Mouse (Mus musculus) kidney, adult 9 months (tissue): Measurements from ENCODE around the gene Epb41l3.
"Not testable (repeated sequence)": the region's sequence is repeated elsewhere in the genome, so short reads cannot be mapped to it uniquely, and the experiment has no call there.

Source experiments
- DNase-seq: peaks from one replicate; pipeline ENCODE4 v3.0.0; 2022

Gene Epb41l3

DNA sequence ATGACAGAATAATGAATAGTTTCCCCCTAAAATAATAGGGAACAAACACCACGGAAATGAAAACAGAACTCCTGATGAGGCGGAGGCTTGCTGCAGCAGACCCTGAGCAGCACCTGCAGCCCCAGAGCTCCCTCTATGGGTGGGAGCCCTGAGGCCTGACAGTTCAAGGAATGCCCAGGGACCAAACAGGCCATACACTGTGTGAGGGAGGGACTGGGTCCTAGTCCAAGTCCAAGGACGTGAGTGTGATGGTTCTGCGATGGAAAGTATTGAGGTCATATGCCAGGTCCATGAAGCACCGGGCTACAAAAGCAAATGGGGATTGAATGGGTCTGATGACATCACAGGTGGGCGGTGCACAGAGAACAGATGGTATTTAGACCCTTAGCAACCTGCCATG, 33.7 kb downstream of the Epb41l3 start:
- no peak for DNase-seq

DNA sequence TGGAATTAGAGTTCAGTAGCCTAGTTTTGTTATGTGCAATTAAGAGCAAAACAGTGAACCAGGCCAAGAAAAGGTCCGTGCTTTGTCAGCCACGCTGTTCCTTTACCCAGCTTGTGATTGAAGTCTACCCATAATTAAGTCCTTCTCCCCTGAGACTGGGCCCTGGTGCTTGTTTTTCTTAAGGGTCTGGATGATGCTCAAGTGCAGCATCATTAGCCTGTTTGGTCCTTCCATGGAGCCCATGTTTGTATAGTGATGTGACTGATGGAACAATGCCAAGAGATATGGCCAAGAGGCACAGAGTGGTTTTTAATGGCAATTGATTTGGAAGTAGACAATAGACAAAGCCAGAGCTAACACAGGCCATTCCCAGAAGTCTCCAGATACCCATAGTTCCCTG, 36.7 kb downstream of the Epb41l3 start:
- DNase-seq: no peak

DNA sequence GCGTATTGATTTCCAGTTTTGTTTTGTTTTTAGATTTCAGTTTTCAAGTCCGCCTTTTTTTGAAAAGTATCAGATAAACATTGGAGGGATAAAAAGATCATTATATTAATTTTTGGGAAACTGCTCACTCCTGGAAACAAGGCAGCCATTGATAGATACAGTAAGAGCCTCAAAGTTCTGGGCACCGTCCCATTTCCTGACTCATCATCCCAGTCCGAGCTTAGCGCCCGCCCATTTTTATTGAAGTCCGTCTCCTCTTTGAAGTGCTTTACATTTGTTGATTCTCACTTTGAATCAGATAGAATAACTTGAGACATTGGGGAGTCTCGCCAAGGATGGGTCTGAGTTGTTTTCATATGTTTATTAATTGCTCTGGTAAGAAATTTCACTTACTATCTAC, 43.7 kb downstream of the Epb41l3 start:
- no peak for DNase-seq

DNA sequence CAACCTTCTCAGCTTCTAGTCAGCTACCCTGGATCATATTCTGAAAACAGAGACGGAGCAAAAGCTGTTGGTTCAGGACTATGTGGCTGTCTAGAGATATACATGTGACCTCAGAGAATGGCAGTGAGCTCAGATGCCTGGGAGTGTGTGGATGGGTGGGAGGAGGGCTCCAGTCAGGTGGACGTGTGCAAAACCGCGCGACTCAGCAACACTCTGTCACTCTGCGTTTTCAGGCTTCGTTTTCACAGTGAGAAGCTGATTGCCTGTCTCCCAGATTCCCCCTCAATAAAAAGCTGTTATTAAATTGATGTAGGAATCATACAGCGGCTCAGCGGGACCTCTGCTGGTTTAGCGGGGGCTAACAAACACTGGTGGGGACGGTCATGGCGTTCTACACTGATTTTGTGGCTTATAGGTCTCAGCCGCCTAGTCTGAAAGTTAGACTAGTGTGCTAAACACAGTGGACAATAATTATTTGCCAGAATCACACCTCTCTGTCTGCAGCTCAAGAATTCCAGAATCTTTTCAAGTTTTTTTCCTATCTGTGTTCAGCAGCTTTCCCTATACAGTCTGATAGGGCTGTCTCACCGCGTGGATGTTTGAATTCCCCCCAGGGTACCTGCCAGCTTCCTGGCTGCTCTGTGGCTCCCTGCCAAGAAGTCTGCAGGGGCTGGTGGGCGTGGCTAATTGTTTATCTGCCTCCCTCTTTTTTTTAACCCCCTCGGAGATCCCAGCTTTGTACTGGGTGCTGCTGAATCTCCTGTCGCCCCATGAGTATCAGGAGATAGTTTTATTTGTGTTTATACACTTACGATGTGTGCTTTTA, 45.3 kb downstream of the Epb41l3 start:
- no peak for DNase-seq

DNA sequence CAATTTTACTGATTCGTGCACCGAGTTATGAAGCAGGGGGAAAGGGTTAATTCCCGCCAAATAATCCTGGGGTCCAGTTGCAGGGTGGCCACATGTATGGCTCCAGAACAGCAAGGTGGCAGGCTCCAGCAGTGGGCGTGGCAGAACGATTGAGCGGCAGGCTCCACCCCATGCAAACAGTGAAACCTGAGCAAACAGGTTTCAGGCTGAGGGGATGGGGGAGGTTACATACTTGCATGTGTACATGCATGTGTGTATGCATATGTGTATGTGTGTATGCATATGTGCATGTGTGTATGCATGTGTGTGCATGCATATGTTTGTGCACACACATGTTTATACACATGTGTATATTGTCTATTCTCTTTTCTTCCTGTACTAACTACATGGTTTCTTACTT, 46.9 kb downstream of the Epb41l3 start:
- DNase-seq: not testable (repeated sequence)

DNA sequence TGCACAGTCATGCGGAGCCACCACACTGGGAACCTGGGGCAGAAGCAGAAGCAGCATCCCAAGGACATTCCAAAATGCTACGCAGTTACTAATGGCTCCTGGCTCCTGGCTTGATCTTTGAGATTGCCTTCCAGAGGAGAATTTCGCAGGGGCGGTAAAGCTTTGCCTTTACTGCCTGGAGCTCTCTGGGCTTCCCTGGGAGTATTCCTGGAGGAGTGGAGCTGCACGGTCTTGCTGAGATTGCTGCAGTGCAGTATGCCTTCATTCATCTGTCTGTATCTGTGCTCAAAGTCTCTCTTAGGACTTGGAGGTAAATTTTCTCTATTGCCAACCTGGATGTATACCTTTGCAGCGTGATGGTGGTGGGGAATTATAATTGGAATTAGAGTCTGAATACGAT, 52.0 kb downstream of the Epb41l3 start:
- DNase-seq: no peak

DNA sequence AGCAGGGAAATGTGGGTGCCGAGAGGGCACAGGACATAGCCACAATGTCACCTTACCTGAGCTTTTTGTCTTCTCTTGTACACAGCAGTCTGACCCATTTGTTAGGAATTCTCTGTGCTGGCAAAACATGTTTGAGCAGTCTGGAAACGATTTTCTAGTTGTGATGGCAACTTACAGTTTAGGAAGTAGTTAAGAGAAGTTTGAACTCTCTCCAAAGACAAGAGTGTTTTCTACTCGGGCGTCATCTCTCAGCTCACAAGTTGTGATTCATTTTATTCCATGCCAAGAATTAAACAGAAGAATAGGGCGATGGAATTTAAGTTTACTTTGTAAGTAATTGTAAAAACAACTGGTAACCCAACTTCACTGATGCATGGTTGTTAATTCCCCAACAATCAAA, 52.5 kb downstream of the Epb41l3 start:
- DNase-seq: no peak

DNA sequence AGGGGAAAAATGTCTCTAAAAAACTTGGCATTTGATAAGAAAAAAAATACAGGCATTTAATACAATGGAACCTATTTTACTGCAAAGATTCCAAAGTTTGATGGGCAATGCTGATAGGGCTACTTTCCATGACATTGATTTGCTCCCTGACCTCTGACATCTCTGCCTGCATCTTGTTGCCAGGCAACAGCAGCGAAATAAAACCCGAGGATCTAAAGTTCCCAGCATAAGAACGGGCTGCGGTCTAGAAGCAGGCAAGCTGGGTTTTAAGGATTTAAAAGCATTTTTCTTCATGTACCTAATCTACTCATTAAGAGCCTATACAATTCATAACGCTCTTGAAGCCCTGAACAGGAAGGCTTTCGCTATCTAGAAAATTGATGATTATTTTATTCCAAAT, 54.0 kb downstream of the Epb41l3 start:
- DNase-seq: no peak

DNA sequence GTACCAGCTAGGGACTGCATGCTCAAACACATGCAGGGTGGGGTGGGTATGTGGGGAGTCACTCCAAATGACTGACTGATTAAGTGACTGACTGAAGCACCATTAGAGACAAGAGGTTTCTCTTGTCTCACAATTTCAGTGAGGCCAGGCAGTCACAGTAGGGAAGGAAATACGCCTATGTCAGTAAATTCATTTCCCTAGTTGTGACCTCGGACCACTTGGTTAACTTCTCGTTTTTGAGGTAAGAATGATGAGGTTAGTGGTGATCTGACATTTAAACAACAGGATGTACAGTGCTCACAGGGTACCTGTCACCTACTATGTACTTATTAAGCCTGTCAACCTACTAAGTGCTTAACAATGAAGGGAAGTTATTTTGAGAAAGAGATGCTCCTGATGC, 67.5 kb downstream of the Epb41l3 start:
- no peak for DNase-seq

DNA sequence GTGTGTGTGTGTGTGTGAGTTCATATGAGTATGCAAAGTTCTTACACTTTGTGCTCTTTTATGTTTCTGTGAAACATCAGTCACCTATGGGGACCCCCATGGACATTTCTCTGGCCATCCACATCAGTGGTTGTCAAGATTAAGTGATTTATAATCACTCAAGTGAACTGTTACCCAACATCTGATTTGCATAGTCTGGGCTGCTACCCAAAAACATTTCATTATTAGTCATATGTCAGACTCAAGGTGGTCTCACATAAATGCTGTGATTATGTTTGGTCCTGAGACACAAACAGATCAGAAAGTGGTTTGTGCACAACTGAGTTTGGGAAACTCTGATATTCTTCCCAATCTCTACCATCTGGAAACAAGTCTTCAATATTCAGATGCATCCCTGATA, 75.3 kb downstream of the Epb41l3 start:
- DNase-seq: no peak

DNA sequence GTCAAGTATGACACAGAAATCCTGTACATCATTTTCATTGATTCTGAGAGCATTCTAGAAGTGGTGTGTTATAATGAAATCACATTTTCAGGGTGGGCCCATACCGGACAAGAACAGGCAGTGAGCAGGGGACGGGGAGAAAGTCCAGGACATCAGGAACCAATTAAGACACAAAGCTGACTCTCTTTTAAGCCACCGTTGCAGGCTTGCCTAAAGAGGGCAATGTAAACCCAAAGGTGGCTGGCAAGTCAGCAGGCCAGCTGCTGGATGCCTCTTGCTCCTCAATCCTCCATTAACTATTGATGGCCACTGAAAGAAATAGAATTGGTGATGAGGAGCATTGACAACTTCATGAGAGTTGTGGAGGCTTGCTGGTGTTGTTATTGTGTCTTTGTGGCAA, 75.8 kb downstream of the Epb41l3 start:
- no peak for DNase-seq

DNA sequence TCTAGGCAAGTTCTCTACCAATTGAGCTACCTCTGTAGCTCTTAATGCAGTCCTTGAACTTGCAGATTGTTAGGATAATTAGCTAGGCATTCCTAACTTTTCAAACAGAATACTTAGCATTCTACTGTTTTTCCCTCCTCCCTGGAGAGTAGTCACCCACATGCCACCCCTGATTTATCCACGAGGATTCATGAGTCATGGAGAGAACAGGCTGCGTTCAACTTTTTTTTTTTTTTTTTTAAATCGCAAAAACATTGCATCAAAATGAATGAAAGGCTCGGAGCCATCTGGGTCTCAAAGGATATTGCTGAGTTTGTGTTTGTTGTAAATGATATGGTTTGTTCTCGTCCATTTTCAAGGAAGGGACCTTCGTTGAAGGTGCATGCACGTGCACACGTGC, 79.6 kb downstream of the Epb41l3 start:
- DNase-seq: no peak

DNA sequence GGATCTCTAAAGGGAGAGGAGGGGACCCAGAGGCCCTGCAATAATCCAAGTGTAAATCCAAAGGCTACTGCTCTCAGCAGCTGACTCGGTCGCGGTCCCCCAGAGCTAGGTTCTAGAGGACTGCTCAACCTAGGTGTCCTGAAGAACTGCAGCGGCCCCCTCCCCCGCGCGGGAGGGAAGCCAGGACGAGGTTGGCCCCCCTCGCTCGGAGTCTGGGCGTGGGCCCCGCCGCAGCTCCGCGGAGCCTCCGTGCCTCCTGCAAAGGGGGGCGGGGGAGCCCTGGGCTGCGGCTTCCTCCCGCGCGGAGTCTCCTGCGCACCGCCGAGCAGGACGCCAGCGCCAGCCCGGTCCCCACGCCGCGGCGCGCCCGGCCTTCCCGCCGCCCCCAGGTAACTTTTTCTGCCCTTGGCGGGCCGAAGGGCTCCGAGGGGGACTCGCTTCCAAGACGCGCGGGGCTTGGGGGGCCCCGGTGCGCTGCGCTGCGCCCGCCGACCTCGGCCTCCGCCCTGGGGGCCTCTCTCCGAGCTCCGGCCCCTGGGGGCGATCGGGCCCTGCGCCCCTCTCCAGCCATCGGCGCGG, 81.1 kb downstream of the Epb41l3 start:
- no peak for DNase-seq

DNA sequence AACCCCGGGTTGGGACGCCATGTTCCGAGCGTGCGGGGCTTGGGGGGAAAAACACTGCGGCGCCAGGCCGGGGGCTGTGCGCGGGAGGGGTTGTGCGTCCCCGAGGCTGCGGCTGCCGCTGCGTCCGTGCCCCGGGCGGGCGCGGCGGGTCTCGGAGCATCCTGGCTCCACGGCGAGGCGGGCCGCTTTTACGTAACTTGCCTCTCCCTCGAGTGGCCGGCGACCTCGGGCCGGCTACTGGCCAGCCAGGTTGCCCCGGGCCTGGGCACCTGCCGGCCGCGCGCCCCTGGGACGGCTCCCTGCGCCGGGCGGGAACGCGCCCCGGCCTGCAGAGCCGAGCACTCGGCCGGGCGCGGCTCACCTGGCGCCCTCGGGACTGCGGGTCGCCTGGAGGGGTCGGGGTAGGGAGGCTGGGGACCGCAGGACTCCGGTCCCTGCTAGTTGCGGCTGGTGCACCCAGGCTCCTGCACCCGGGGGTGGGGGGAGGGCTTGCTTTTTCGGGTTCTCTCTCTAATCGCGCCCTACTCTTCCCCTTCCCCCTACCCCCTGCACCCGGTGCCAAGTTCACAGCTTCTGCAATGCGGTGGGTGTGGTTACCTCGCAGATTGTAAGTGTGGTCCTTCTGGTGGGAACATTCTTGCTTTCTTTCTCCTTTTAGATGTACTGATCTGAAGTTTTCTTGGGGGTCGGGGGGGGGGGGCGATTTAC, 81.8 kb downstream of the Epb41l3 start:
- DNase-seq: peak; percentile 8

DNA sequence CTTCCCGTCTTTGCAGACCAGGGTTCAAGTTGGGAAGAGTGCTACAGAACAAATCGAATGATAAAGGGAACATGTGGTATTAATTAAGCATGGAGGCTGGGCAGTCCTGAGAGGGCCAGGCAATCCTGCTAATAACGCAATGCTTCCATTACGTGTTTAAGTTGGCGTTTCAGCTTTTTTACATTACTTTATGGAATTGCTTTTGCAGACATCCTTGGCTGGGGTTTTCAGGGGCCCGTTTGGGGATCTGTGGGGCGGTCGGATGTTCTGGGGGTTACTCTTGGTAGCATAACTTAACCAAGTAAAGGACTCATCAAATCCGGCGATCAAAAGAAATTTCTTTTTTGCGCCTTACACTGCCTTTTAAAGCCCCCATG, 82.3 kb downstream of the Epb41l3 start:
- no peak for DNase-seq

DNA sequence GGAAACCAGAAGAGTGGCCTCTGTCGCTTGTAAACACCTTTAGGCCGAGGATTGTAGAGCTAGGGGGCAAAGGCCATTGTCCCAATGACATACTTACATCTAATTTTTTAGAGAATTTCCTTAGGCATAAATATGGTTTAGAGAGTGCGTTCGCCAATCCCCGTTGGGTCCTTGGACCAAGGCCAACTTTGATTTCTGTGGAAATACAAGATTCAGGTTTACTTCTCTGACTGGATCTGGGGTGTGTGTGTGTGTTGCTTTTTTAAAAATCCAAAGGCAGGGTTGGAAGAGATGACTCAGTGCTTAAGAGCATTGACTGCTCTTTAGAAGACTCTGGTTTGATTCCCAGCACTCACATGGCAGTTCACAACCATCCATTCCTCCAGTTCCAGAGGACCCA, 83.2 kb downstream of the Epb41l3 start:
- no peak for DNase-seq

DNA sequence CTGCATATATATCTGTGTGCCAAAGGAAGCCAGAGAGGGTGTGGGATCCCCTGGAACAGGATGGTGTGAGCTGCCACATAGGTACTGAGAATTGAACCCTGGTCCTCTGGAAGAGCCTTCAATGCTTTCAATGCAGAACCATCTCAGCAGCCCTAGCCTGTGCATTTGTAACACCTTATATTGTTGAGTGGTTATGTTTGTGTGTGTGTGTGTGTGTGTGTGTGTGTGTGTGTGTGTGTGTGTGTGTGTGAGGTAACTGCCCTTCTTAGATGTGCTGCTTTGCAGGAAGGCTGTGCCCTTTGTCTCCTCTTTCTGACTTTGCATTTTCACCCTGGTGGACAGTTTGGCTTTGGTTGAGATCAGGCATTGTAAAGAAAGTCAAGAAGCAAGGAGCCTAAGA, 87.2 kb downstream of the Epb41l3 start:
- no peak for DNase-seq

DNA sequence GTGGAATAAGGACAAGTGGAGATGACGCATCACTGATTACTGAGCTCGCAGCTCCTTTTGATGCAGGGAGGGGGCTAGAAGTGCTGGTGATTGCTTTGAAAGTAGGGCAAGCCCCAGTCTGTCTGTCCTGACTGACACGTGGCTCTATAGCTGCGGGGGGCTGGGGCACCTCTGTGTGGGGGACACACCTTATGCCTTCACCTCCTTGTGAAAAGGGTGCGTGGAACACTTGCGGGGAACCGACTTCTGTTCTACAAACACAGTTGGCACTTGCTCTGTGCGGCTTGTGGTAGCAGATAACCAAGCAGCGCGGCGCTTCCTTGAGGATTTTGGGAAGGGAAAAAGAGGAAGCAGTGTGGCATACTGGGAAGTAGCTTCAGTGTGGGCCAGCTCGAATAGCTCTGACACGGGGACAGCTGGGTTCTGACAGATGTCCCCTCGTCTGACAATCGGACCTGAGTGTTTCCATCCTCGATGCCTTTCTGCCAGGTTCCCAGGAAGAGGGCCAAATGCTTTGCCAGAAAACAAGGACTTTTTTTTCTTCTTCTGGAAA, 101.5 kb downstream of the Epb41l3 start:
- no peak for DNase-seq

DNA sequence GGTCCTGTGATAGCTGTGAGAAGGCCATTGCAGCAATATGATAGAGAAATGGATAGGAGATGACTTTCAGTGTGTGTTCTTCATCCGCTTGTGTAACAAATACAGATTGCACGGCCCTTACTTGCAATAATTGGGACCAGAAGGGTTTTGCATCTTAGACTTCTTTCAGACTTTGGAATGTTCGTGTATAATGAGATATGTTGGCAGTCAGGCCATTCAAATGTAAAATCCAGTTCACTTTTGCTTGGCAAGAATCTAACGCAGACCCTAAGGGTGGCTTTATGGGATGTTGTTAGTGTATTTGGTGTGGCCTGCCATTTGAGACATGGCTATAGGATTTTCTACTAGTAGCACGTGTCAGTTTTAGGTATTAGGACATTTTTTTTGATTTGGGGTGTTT, 102.5 kb downstream of the Epb41l3 start:
- no peak for DNase-seq

DNA sequence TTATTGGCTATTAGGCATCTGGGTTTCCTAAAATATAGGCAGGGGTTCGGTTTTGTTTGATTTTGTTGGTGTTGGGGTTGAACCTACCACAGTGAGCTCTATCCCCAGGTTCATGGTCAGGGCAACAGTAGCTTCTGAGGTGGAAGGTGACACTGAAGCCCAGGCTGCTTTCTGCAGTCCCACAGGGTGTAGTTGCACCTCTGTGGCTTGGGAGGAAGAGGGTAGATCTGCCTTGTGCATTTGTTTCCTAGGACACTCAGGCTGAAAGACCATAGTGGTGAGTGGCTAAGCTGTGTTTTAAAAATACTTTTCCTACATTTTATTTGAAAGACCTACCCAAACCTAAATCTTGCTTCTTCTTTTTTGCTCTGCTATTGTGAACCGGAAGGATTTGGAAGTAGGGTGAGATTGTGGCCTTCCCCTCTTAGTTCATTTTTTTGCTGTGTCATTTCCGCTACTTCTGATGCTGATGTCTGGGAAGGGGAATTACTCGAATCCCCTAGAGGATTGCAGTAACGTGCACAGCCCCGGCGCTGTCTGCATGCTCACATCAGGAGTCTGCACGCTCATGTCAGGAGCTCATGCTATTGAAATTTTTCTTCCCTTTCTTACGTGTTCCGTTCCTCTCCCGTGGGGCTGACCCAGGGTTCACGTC, 105.5 kb downstream of the Epb41l3 start:
- DNase-seq: peak; percentile 8

DNA sequence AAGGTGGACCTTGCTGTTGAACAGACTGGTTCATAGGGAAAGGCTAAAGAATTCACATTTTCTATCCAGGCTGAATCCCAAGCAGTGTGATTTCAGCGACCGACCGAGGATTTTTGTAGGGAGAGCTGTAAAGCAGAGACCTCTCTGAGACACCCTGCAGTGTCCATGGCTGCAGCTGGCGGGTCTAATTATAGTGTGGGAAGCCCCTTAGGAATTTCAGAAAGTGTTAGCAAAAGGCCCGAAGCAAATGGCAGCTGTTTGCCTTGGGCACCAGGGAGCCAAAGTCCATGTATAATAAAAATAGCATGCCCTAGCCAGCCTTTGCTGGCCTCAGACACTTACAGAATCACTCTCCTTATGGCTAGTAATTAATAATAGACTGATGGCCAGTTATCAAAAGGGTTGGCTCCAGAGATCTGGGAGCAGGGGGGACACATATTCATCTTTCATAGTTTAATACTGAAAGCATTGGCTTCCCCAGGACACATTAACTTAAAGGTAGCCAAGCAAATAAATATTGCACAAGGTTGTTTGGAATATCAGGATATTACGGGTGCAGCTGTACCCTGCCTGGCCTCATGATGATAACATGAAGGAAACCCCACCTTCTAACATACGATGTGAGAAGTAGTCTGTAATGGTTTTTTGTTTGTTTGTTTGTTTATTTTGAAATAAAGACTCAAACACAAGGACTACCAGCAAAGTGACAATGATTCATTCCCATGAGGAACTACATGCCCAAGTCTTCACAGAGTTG, 106.3 kb downstream of the Epb41l3 start:
- no peak for DNase-seq

DNA sequence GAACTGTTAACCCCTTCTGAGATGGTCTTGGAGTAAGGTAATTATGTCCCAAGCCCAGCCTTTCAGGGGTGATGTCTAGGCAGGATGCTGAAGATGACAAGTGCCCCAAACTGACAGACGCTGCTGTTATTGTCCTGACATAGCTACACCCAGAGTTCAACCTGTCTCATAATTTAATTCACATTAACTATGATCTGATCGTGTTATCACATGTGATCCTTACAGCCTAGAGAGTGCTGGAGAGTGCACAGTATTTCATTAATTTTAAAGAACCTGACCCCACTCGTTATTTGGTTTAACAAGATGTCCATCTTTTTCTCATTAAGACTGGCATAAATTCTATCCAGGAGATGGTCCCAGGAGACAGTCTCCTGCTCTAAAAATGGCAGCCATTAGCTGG, 112.3 kb downstream of the Epb41l3 start:
- no peak for DNase-seq
